Mouse (Mus musculus) midbrain, embryonic 16.5 days (tissue): ENCODE data around the gene Dydc2. TPM values are rescaled to one million over a fixed set of nuclear protein-coding genes. Genes with fewer than 3 reads are reported as not detected.
"Not testable (repeated sequence)": the region's sequence is repeated elsewhere in the genome, so short reads cannot be mapped to it uniquely, and the experiment has no call there.

ENCODE experiments used
- ATAC-seq: fragments of 200-750 bp; cut with Nextera tagmentation; 2 replicates; pipeline ENCODE4 v1.8.0; 2017; ENCODE audit warnings: moderate TSS enrichment
- H3K27ac ChIP-seq: fragments of 300-500 bp; sonication (generic); 2 replicates; pipeline ENCODE4 v1.5.1; 2014; ENCODE audit warnings: mild to moderate bottlenecking, low read length, mixed read lengths
- H3K27me3 ChIP-seq: fragments of 300-500 bp; sonication (generic); 2 replicates; pipeline ENCODE4 v1.6.1; 2014; ENCODE audit warnings: low read depth, low read length, mixed read lengths; ENCODE audit not compliant: control insufficient read depth, insufficient read depth
- H3K36me3 ChIP-seq: fragments of 300-500 bp; sonication (generic); 2 replicates; pipeline ENCODE4 v1.6.1; 2014; ENCODE audit warnings: mild to moderate bottlenecking, low read length, moderate library complexity, mixed read lengths; ENCODE audit not compliant: control insufficient read depth, insufficient read depth
- H3K4me1 ChIP-seq: fragments of 300-500 bp; sonication (generic); 2 replicates; pipeline ENCODE4 v1.6.1; 2014; ENCODE audit warnings: mild to moderate bottlenecking, low read length, mixed read lengths; ENCODE audit not compliant: control insufficient read depth, insufficient read depth
- H3K4me2 ChIP-seq: fragments of 300-500 bp; sonication (generic); 2 replicates; pipeline ENCODE4 v1.6.1; 2014; ENCODE audit warnings: mild to moderate bottlenecking, low read length, mixed read lengths
- H3K4me3 ChIP-seq: fragments of 300-500 bp; sonication (generic); 2 replicates; pipeline ENCODE4 v1.5.1; 2014; ENCODE audit warnings: low read depth, mild to moderate bottlenecking, low read length, moderate library complexity, mixed read lengths
- H3K9ac ChIP-seq: fragments of 300-500 bp; sonication (generic); 2 replicates; pipeline ENCODE4 v1.6.1; 2014; ENCODE audit warnings: low read depth, low read length, mixed read lengths
- H3K9me3 ChIP-seq: fragments of 300-500 bp; sonication (generic); replicated peaks from 2 replicates; pipeline ENCODE4 v1.6.1; 2014; ENCODE audit warnings: mild to moderate bottlenecking, low read length, mixed read lengths; ENCODE audit not compliant: control insufficient read depth, poor library complexity, severe bottlenecking
- WGBS: fragments of 180-500 bp; shearing (Covaris S2); extraction: QIAGEN DNeasy Blood & Tissue Kit; methylation state at CpG from one replicate; pipeline ENCODE4 v1.1.7; 2014; 5-methylcytosine and 5-hydroxymethylcytosine counted together
- polyA plus RNA-seq: library from polyadenylated mRNA; unstranded; fragments of >200 nt; fragmentation: Nextera tagmentation; extraction: Ambion mirVana; gene quantifications from 2 replicates; pipeline ENCODE4 v1.2.1, GENCODE M21; 2015

The Dydc2 gene
- polyA plus RNA-seq, 1 experiment from 2014 or later: 1.2 TPM

GRCm38 (mm10) chr14:41065168-41065567 lies 3.8 kb downstream of the Dydc2 start:
- ATAC-seq: no peak
- no peaks in the 10 kb centered on the region for H3K27me3 ChIP-seq
- no peak overlapping the region for H3K27ac ChIP-seq
- H3K9me3 ChIP-seq: no peaks in the 10 kb centered on the region
- no peak overlapping the region for H3K4me2 ChIP-seq
- WGBS: 89% methylated on average over 1 of the region's 2 CpGs
- H3K4me3 ChIP-seq: no peak overlapping the region
- H3K4me1 ChIP-seq: no peaks in the 10 kb centered on the region
- no peaks in the 10 kb centered on the region for H3K36me3 ChIP-seq
- no peak overlapping the region for H3K9ac ChIP-seq

- not testable (repeated sequence) for ATAC-seq
Observed at GRCm38 (mm10) chr14:41053190-41053589, 15.8 kb downstream of the Dydc2 start.

GRCm38 (mm10) chr14:41052481-41052880 lies 16.5 kb downstream of the Dydc2 start:
- H3K4me2 ChIP-seq: no peak overlapping the region
- H3K9ac ChIP-seq: no peak overlapping the region
- no peak for ATAC-seq
- H3K9me3 ChIP-seq: no peaks in the 10 kb centered on the region
- H3K27me3 ChIP-seq: no peaks in the 10 kb centered on the region
- H3K4me1 ChIP-seq: no peaks in the 10 kb centered on the region
- no peak overlapping the region for H3K27ac ChIP-seq
- no peaks in the 10 kb centered on the region for H3K36me3 ChIP-seq
- WGBS: 79% methylated on average over 5 of the region's 5 CpGs
- no peak overlapping the region for H3K4me3 ChIP-seq

More at GRCm38 (mm10) chr14:41053190-41053589, 15.8 kb downstream of the Dydc2 start:
- 72% methylated on average over 3 of the region's 4 CpGs for WGBS
- not testable (repeated sequence) for H3K4me2 ChIP-seq, H3K4me3 ChIP-seq, H3K9ac ChIP-seq, H3K4me1 ChIP-seq, H3K9me3 ChIP-seq, H3K36me3 ChIP-seq, H3K27ac ChIP-seq, H3K27me3 ChIP-seq

- H3K4me3 ChIP-seq: no peak overlapping the region
- H3K9ac ChIP-seq: no peak overlapping the region
- no peaks in the 10 kb centered on the region for H3K4me1 ChIP-seq
- H3K27ac ChIP-seq: no peak overlapping the region
- no peak overlapping the region for H3K4me2 ChIP-seq
- WGBS: 81% methylated on average over 6 of the region's 6 CpGs
- H3K36me3 ChIP-seq: no peaks in the 10 kb centered on the region
- H3K9me3 ChIP-seq: no peaks in the 10 kb centered on the region
- no peak for ATAC-seq
- H3K27me3 ChIP-seq: no peaks in the 10 kb centered on the region
Observed at GRCm38 (mm10) chr14:41050471-41050870, 18.5 kb downstream of the Dydc2 start.

GRCm38 (mm10) chr14:41047402-41047801 lies 21.6 kb downstream of the Dydc2 start:
- no peaks in the 10 kb centered on the region for H3K36me3 ChIP-seq
- H3K4me2 ChIP-seq: no peak overlapping the region
- no peak for ATAC-seq
- no peak overlapping the region for H3K9ac ChIP-seq
- H3K9me3 ChIP-seq: no peaks in the 10 kb centered on the region
- 80% methylated on average over 2 of the region's 2 CpGs for WGBS
- H3K27ac ChIP-seq: no peak overlapping the region
- no peak overlapping the region for H3K4me3 ChIP-seq
- no peaks in the 10 kb centered on the region for H3K4me1 ChIP-seq
- H3K27me3 ChIP-seq: no peaks in the 10 kb centered on the region

- no peaks in the 10 kb centered on the region for H3K4me1 ChIP-seq
- no peak overlapping the region for H3K4me3 ChIP-seq
- no peak overlapping the region for H3K27ac ChIP-seq
- no peaks in the 10 kb centered on the region for H3K9me3 ChIP-seq
- WGBS: 36% methylated on average over 6 of the region's 6 CpGs
- no peaks in the 10 kb centered on the region for H3K27me3 ChIP-seq
- H3K36me3 ChIP-seq: no peaks in the 10 kb centered on the region
- H3K9ac ChIP-seq: no peak overlapping the region
- ATAC-seq: peak; percentile 47; the same call in 1 of the 2 replicates
- H3K4me2 ChIP-seq: no peak overlapping the region
Observed at GRCm38 (mm10) chr14:41035146-41035798, 33.7 kb downstream of the Dydc2 start.

GRCm38 (mm10) chr14:41033135-41034110 lies 35.6 kb downstream of the Dydc2 start:
- Histone ChIP-seq H3K4me2 (no peak overlapping the region), H3K9me3 (no peaks in the 10 kb centered on the region), H3K27me3 (no peaks in the 10 kb centered on the region), H3K27ac (no peak overlapping the region), H3K9ac (no peak overlapping the region), H3K4me3 (no peak overlapping the region), H3K4me1 (no peaks in the 10 kb centered on the region), H3K36me3 (no peaks in the 10 kb centered on the region)
- ATAC-seq: peak; percentile 22; the same call in 1 of the 2 replicates
- 58% methylated on average over 13 of the region's 13 CpGs for WGBS

- 89% methylated on average over 6 of the region's 6 CpGs for WGBS
Observed at GRCm38 (mm10) chr14:41030989-41031513, 38.0 kb downstream of the Dydc2 start.

GRCm38 (mm10) chr14:41029303-41029702 lies 39.7 kb downstream of the Dydc2 start:
- ATAC-seq: no peak
- H3K4me1 ChIP-seq: no peaks in the 10 kb centered on the region
- H3K27ac ChIP-seq: no peak overlapping the region
- H3K27me3 ChIP-seq: no peaks in the 10 kb centered on the region
- no peak overlapping the region for H3K4me3 ChIP-seq
- no peak overlapping the region for H3K4me2 ChIP-seq
- H3K9ac ChIP-seq: no peak overlapping the region
- no peaks in the 10 kb centered on the region for H3K9me3 ChIP-seq
- WGBS: 70% methylated on average over 4 of the region's 4 CpGs
- H3K36me3 ChIP-seq: no peaks in the 10 kb centered on the region

More at GRCm38 (mm10) chr14:41030989-41031513, 38.0 kb downstream of the Dydc2 start:
- H3K36me3 ChIP-seq: no peaks in the 10 kb centered on the region
- H3K4me3 ChIP-seq: no peak overlapping the region
- no peak overlapping the region for H3K9ac ChIP-seq
- H3K27me3 ChIP-seq: no peaks in the 10 kb centered on the region
- no peaks in the 10 kb centered on the region for H3K9me3 ChIP-seq
- H3K4me2 ChIP-seq: no peak overlapping the region
- H3K4me1 ChIP-seq: no peaks in the 10 kb centered on the region
- no peak for ATAC-seq
- no peak overlapping the region for H3K27ac ChIP-seq
